Mouse (Mus musculus) ES-E14 (cell line): ENCODE results near the gene Dscam.

Experiments used
- CHD2 ChIP-seq: IDR thresholded peaks from 2 replicates; pipeline ENCODE4 v1.6.1; 2014; ENCODE audit warnings: mild to moderate bottlenecking, low read depth, low read length, inconsistent platforms
- HCFC1 ChIP-seq: IDR thresholded peaks from 2 replicates; pipeline ENCODE4 v1.6.1; 2012; ENCODE audit warnings: low read length, inconsistent platforms, borderline replicate concordance; ENCODE audit not compliant: insufficient read depth
- MAFK ChIP-seq: IDR thresholded peaks from 2 replicates; pipeline ENCODE4 v1.6.1; 2014; ENCODE audit warnings: mild to moderate bottlenecking, low read depth, low read length, inconsistent platforms; ENCODE audit not compliant: insufficient read depth
- ZNF384 ChIP-seq: IDR thresholded peaks from 2 replicates; pipeline ENCODE4 v1.6.1; 2012; ENCODE audit warnings: low read depth, low read length, inconsistent platforms

DNA sequence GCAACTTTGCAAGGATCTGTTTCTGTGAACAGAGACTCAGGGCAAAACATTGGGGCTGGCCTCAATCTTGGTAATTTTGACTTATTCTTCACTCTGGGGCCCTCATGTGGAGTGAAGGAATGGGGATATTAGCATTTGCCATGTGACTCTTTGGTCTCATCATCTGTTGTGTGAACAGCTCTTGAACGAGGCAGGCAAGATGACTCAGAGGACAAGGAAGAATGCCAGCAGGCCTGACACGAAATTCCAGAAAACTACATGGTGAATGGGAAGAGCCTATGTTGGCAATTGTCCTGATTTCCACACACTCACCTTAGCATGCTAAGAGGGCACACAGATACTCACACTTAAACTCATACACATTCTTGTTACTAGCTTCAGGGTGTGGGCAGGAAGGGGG, 313.0 kb downstream of the Dscam start:
- TF ChIP-seq HCFC1, result no peak
- no peak for TF ChIP-seq MAFK
- no peak for TF ChIP-seq CHD2
- no peak for TF ChIP-seq ZNF384
